Mouse (Mus musculus) brain, embryonic 14.5 days (tissue): ENCODE measurements around the gene Sept9. TPM values are rescaled to one million over a fixed set of nuclear protein-coding genes. Genes with fewer than 3 reads are reported as not detected.

ENCODE experiments used
- DNase-seq: peaks from one replicate; pipeline ENCODE4 v3.0.0-alpha.2; 2011; ENCODE audit warnings: low read depth
- CTCF ChIP-seq: fragments of 200-500 bp; IDR thresholded peaks from 2 replicates; pipeline ENCODE4 v1.5.1; 2012; ENCODE audit warnings: inconsistent platforms, mild to moderate bottlenecking, moderate library complexity, borderline replicate concordance; ENCODE audit not compliant: insufficient read depth, insufficient read length; ENCODE audit errors: extremely low read depth
- POLR2A ChIP-seq: fragments of 200-500 bp; IDR thresholded peaks from 2 replicates; pipeline ENCODE4 v1.6.1; 2012; ENCODE audit warnings: mild to moderate bottlenecking, inconsistent platforms, borderline replicate concordance; ENCODE audit not compliant: poor library complexity, insufficient read depth, insufficient read length, severe bottlenecking; ENCODE audit errors: extremely low read depth
- polyA plus RNA-seq: library from polyadenylated mRNA; depleted of rRNA; stranded (reverse); fragments of >200 nt; gene quantifications from 2 replicates; pipeline ENCODE4 v1.2.3, GENCODE M21; 2012

The Sept9 gene
- polyA plus RNA-seq, 1 experiment: 64.3 TPM

- TF ChIP-seq POLR2A: no peak
- TF ChIP-seq CTCF: no peak
- DNase-seq: no peak
These were observed 44.3 kb downstream of the Sept9 start for GRCm38 (mm10) chr11:117243536-117244290.

- TF ChIP-seq POLR2A (no peak), CTCF (no peak)
These were observed 45.7 kb downstream of the Sept9 start for GRCm38 (mm10) chr11:117245041-117245725.

DNA sequence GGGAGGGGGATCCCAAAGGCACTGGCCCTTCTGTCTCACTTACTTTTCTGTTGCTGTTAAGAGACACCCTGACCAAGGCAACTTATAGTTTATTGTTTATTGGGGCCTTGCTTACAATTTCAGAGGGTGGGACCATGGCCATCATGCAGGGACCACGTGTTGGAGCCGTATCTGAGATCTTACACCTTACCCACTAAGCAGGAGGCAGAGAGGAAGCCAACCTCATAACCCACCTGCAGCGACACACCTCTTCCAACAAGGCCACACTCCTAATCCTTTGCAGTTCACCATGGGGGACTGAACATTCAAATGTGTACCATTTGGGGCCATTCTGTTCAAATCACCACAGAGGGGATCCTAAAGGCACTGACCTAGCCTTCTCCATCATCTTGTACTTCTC lies 46.4 kb downstream of the Sept9 start:
- DNase-seq: no peak
- no peak for TF ChIP-seq POLR2A
- no peak for TF ChIP-seq CTCF

More at GRCm38 (mm10) chr11:117245041-117245725, 45.7 kb downstream of the Sept9 start:
- no peak for DNase-seq

DNA sequence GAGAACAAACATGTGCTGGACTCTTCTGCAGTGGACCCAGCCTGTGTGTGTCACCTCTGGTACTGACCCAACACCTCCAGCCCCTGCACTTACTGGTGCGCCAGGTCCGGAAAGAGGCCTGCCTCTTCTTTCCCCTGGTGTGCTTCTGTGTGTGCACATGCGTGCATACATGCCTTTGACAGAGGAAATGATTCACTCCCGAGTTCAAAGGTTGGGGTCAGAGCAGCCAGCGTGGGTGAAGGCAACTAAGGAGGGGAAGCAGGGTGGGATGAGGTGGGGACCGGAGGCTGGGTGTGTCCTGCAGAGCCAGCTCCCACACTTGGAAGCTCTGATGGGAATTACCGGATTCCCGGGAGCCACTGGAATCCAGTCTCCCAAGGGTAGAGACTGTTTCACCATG lies 46.8 kb downstream of the Sept9 start:
- DNase-seq: no peak
- TF ChIP-seq CTCF: no peak
- TF ChIP-seq POLR2A: no peak

- no peak for DNase-seq
- no peak for TF ChIP-seq POLR2A
- no peak for TF ChIP-seq CTCF
These were observed 47.5 kb downstream of the Sept9 start for GRCm38 (mm10) chr11:117246981-117247431.

DNA sequence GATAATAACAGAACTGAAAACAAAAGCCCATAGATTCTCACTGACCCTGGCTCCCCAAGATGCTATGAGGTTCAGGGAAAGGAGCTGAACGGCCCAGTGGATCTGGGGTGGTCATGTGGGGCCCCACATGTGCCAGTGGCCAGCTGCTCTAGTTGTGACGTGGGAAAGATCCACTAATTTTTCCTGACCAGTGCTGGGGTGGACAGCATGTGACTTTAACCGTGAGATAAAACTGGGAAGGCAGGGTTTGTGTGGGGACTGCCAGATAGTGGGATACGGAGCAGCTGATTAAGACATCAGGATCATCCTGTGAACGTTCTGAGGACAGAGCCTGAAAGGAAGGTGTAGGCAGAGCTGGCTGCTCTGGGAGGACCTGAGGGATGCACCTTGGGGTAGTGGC lies 48.1 kb downstream of the Sept9 start:
- TF ChIP-seq CTCF: no peak
- no peak for TF ChIP-seq POLR2A
- DNase-seq: no peak

- DNase-seq: peak; percentile 90
- TF ChIP-seq POLR2A (no peak), CTCF (no peak)
These were observed 49.3 kb downstream of the Sept9 start for GRCm38 (mm10) chr11:117248734-117249248.

- peak; percentile 60 for DNase-seq
- no peak for TF ChIP-seq POLR2A
- TF ChIP-seq CTCF: no peak
These were observed 50.0 kb downstream of the Sept9 start for GRCm38 (mm10) chr11:117249282-117249984.

DNA sequence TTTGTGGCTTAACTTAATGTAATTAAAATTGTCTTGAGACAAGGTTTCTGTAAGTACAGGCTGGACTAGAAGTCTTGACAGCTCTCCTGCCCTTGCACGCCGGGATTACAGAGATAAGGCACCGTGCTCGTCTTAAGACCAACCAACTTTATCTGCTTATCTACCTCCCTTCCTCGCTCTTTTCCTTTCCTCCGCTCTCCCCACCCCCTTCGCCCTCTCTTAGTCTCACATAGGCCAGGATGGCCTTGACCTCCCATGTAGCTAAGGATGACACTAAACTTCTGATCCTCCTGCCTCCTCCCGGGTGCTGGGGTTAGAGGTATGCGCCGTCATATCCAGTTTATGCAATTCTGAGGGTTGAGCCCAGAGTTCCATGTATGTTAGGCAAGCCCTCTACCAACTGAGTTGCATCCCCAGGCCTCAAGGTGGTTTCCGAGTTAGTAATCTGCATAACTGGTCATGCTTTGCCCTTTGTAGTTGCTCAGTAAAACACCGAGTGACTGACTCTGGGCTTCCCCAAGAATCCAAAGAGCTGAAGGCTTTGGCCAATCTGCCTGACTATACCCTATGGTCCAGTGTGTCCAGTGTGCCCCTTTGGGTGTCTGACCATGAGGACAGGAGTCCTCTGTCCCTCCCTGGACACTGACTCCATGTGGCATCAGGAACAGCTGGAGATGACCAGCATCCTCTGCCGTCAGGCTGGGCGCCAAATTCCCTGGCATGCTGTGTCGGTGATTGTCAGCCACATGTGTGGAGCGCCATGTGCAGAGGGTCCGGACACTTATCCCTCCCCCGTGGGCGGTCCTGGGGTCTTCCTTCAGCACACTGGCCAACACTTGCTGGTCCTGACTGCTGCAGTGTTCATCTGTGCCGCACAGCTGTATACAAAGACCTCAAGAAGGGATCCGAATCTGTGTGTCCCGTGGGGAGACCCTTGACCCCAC lies 50.8 kb downstream of the Sept9 start:
- DNase-seq: no peak

DNA sequence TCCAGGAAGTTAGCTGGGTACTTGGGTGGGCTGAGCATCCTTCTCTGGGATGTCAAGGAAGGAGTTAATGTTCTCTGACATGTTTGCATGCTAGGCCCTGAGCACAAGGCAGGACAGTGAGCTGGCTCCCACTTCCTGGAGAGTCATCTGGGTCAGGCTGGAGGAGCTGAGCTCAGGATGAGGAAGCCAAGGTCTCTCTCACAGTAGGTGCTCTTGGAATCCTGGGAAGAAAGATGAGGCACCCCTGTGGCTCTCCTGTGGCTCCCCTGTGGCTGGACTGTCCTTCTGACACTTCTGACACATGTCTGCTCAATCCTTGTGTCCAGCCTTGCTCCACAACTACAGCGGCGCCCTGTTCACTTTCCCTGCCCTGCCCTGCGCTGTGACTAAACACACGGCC lies 52.3 kb downstream of the Sept9 start:
- TF ChIP-seq POLR2A: no peak
- TF ChIP-seq CTCF: no peak

More for the DNA sequence above, 50.8 kb downstream of the Sept9 start:
- TF ChIP-seq CTCF: no peak
- TF ChIP-seq POLR2A: no peak

DNA sequence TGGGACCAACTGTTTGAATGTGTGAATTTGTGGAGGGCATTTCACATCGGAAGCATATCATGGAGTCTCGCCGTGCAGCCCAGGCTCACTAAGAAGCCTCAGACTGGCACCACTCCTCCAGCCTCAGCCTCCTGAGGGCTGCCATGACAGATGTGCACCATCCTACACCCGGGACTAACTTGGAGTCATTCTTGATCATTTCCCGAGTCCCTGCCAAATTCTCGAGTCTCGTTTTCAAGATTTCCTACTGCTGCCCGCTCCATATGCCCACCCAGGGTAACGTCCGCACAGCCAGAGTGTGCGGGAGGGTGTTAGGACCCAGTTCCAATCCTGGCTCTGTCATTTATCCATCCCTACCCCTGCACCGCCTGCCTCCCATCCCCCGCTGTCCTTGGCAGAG lies 53.4 kb downstream of the Sept9 start:
- no peak for TF ChIP-seq POLR2A
- TF ChIP-seq CTCF: no peak
- DNase-seq: no peak

More for the DNA sequence above, 52.3 kb downstream of the Sept9 start:
- DNase-seq: no peak
